Mouse (Mus musculus) natural killer cell, adult 2 months (primary cell): ENCODE results near the gene Olfr648.
A peak's percentile ranks its signal among the peaks of the same experiment; 100 is the strongest.

Experiments
- DNase-seq, 2 experiments: peaks; one replicate each; pipeline ENCODE4 v3.0.0; 2022; ENCODE audit warnings: low spot score in 2 of 2

The Olfr648 gene

GRCm38 (mm10) chr7:104183292-104183691 is at the start of gene Olfr648:
Gene Olfr648 (minus strand): TSS chr7:104183392.
- no peak for DNase-seq

DNA sequence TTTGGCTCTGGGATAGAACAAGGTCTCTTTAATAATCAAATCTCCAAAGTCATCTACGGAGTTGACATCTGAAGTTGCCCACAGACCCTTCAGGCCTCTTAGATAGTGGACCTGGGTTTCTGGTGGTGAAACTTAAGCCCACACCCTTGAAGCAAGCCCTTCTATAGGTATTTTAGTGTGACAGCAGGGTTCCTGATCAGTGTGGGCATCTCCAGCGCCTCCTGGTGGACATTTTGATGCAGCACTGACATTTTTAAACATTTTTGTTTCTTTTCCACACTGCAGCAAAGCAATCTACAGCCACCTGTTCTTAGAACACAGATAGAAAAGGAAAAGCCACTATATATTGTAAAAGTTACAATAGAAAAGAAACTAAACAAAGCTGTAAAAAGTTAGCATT is 48.0 kb upstream of the Olfr648 start:
- DNase-seq = peak; percentile 34 to 54

GRCm38 (mm10) chr7:104218701-104219569 is 35.7 kb upstream of the Olfr648 start, which contains the start of gene Trim6:
Gene Trim6 (plus strand): TSS chr7:104218793.
- DNase-seq = no peak

GRCm38 (mm10) chr7:104217881-104218280 is 34.7 kb upstream of the Olfr648 start:
- no peak for DNase-seq

DNA sequence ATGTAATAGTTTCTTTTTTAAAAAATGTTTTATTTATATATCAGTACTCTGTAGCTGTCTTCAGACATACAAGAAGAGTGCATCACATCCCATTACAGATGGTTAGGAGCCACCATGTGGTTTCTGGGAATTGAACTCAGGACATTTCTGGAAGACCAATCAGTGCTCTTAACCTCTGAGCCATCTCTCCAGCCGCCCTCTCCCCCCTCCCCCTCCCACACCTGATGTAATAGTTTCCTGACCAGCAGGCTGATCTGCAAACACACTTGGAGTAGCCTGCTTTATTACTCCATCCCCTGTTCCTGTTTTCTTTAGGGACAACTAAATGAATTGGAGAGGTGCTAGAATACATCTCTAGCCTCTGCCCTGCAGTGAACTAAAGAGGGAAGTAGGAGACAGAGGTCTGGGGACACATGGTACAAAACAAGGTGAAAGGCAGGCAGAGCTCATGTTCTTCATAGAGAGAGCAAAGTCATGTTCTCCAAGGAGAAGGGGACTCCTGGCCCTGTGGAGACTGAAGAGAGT is 32.9 kb upstream of the Olfr648 start:
- no peak for DNase-seq

DNA sequence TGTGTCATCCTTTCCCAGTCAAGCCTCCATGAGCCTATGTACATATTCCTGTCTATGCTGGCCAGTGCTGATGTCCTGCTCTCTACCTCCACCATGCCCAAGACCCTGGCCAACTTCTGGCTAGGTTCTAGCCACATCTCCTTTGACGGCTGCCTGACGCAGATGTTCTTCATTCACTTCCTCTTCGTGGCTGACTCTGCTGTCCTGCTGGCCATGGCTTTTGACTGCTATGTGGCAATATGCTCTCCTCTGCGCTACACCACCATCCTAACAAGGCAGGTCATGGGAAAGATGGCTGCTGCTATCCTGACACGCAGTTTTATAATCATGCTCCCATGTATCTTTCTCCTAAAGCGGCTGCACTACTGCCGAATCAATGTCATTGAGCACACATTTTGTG is 23.0 kb upstream of the Olfr648 start:
- no peak for DNase-seq

- peak; percentile 41 to 63 for DNase-seq
These were observed 16.6 kb upstream of the Olfr648 start for GRCm38 (mm10) chr7:104199822-104200221.

DNA sequence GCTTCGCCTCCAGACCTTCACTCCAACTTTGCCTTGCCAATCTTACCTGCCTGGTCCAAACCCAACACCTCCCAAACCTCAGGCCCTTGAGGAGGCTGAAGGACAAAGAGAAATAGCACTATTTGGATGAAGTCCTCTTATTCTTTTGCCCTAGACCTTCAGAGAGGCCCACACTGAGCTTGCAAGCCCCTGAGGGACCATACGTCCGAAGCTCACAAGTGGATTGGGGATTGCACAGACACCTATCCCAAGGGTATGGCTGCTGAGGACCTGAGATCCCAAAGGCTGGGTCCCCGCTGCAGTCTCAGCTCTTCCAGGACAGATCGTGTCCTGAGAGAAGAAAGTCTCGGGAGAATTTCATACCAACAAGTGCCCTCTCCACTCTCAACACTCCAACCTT is 12.7 kb upstream of the Olfr648 start, which contains the start of gene Olfr649:
Olfr649 (minus strand) TSS at position 101 of the 400 bp plus-strand sequence.
- DNase-seq = no peak

GRCm38 (mm10) chr7:104191275-104191674 is 8.1 kb upstream of the Olfr648 start:
- no peak for DNase-seq

- DNase-seq = no peak
These were observed 4.1 kb downstream of the Olfr648 start for GRCm38 (mm10) chr7:104179074-104179473.

DNA sequence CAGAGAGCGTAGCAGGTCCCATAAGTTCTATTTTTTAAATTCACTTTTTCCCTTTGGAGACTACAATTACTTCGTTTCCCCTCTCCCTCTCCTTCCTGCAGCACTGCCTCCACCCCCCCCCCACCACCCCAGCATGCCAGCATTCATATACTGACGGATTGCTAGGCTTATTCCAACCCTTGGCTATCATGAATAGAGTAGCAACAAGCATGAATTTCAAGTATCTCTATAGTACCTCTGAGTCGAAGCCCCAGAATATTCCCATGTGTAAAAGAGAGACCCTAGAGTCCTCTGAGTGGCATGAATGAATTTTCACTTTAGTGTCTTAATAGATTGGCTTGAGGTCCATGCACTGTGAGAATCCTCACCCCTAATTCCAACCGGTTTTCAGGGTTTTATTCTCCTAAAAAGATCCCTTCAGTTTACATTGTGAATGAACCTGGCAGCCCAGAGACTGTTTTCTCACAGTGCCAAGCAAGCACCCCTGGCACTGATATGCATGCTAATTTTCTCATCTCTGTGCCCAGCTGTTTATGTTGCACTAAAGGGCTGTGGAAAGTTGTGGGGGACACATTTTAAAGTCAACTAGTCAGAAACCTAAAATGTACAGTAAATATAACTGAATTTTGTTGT is 4.7 kb downstream of the Olfr648 start:
- no peak for DNase-seq

DNA sequence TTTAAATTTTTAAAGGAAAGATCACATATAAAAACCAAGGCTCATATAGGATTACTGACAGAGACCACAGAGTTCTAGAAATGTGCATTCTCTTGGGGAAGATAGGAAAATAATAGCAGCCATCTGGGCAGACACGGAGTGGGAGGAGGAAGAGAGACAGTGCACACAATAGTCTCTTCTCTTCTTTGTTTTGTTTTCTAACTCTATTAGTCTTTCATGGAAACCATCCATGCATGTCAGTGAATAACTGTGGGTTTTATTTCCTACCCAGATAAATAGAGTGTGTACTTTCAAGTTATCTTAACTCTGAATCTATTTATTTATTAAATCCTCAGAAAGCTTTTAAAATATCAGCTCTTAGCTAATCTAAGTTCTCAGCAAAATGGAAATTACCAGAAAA is 8.1 kb downstream of the Olfr648 start:
- DNase-seq = no peak

DNA sequence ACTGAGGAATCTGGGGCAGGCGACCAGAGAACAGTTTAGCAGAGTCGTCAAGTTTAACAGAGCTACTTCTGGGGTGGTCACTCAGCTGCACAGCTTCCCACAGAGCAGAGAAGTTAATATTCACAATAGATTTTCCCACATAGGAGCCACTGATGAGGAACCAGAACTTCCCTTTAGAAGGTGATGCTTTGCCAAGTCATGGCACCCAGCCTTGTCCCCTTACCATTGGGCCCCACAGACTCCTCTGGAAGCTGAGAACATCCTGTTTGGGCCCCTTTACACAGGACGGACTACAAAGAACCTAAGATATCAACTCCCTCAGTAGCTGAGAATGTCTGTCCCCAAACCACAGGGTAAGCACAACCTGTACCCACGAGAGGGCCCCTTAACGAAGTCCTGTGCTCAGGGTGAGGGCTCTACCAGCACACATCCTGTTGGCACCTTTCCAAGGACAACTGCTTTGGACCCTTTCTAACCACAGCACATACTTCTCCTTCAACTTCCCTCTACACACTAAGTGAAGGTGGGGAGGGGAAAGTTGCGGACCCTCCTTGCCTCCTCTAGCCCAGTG is 13.5 kb downstream of the Olfr648 start:
- peak; percentile 10 to 16 for DNase-seq

DNA sequence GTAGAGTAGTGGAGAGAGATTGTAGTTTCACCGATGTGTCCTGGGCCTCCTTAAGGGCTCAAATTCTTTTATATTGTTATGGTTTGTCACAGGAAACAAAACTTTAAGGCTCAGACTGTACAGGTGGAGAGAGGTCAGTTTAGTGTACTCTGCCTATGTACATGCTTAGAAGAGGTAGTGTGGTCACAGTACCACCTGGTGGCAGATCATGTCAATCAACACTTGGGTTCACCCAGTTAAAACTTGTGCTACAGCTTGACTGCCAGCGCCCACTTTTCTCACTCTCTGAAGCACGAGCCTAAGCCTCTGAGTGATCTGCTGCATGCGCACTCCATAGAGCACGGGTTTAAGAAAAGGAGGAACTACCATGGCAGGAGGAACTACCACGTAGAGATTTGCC is 16.1 kb downstream of the Olfr648 start:
- DNase-seq = peak in 1 of 2 experiments; percentile 5

- DNase-seq = no peak
These were observed 32.7 kb downstream of the Olfr648 start, which contains the start of gene Ubqlnl for GRCm38 (mm10) chr7:104150456-104150855. Gene Ubqlnl (minus strand): TSS chr7:104150556.

GRCm38 (mm10) chr7:104143179-104143578 is 40.0 kb downstream of the Olfr648 start, which contains the start of gene Ubqln3:
Gene Ubqln3 (minus strand): TSS chr7:104143279.
- no peak for DNase-seq

DNA sequence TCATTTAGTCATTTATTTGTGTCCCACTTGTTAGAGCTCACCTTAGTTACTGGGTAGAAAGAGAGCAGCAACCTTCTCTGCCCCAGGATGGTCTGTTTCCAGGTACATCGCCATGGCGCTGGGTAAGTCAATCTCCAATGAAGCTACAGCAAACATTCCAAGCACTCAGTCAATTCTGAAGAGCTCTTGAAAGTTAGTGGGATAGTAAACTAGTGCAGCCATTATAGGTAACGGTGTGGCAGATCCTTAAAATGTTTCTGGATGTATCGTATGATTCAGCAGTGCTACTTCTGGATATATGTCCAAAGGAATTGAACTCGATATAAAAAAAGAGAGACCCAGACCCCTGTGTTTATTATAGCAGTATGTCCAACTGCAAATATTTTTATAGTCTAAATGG is 45.9 kb downstream of the Olfr648 start, which contains the start of gene Olfr643:
Olfr643 (minus strand) TSS at position 101 of the 400 bp plus-strand sequence.
- DNase-seq = no peak

GRCm38 (mm10) chr7:104129726-104130125 is 53.5 kb downstream of the Olfr648 start, which contains the start of gene Ubqln5:
Gene Ubqln5 (minus strand): TSS chr7:104129826.
- no peak for DNase-seq
